Mouse (Mus musculus): ENCODE measurements at regions not wholly inside any gene's neighbourhood (a gene's known extent, or its start where the extent isn't known, plus 50 kb on each side); places are given as distances from the start of the nearest gene placed in this dataset.

- in situ Hi-C loops (cut with MboI; ENCODE audit: low sequenced_read_pairs in 2 of 2, unreplicated experiment in 2 of 2): no loop called here
- TF ChIP-seq MAFK (IDR thresholded peaks at IDR 0.05; ENCODE audit: insufficient read depth, low read depth, low read length) (no peak), HCFC1 (IDR thresholded peaks at IDR 0.05; ENCODE audit: borderline replicate concordance, insufficient read depth, low read length) (no peak)
- no peak for DNase-seq (ENCODE audit: low read depth, low spot score)
- H3K36me3 ChIP-seq (ENCODE audit: control insufficient read depth, insufficient read depth, low read length, poor library complexity, severe bottlenecking): no peaks in the 10 kb centered on the region
- H3K27ac ChIP-seq (ENCODE audit: insufficient read depth, low read depth, low read length, poor library complexity, severe bottlenecking): no peak overlapping the region
- no peaks in the 10 kb centered on the region for H3K4me1 ChIP-seq (ENCODE audit: control insufficient read depth in 2 of 2, insufficient read depth in 2 of 2, low read length in 2 of 2, poor library complexity in 1 of 2)
- no peak overlapping the region for H3K4me3 ChIP-seq (ENCODE audit: insufficient read depth in 1 of 2, low read depth in 1 of 2, low read length in 2 of 2, poor library complexity in 1 of 2, severe bottlenecking in 1 of 2)
- no peaks in the 10 kb centered on the region for H3K9me3 ChIP-seq (ENCODE audit: control insufficient read depth, insufficient read depth, low read depth, low read length)
- H3K9ac ChIP-seq (ENCODE audit: insufficient read depth, low read depth, low read length, poor library complexity, severe bottlenecking): no peak overlapping the region
Measured at GRCm38 (mm10) chr1:147084129-147084799, 589.7 kb downstream of the Brinp3 start.

GRCm38 (mm10) chr1:147125541-147125940 lies 631.0 kb downstream of the Brinp3 start:
- H3K36me3 ChIP-seq (ENCODE audit: control insufficient read depth, insufficient read depth, low read length, poor library complexity, severe bottlenecking): no peaks in the 10 kb centered on the region
- in situ Hi-C loops (cut with MboI; ENCODE audit: low sequenced_read_pairs in 2 of 2, unreplicated experiment in 2 of 2): no loop called here
- no peaks in the 10 kb centered on the region for H3K9me3 ChIP-seq (ENCODE audit: control insufficient read depth, insufficient read depth, low read depth, low read length)
- H3K4me3 ChIP-seq (ENCODE audit: insufficient read depth in 1 of 2, low read depth in 1 of 2, low read length in 2 of 2, poor library complexity in 1 of 2, severe bottlenecking in 1 of 2): no peak overlapping the region
- no peak for TF ChIP-seq CHD2 (IDR thresholded peaks at IDR 0.05; ENCODE audit: low read depth, low read length)
- TF ChIP-seq ZNF384 (IDR thresholded peaks at IDR 0.05; ENCODE audit: low read depth, low read length): no peak
- TF ChIP-seq HCFC1 (IDR thresholded peaks at IDR 0.05; ENCODE audit: borderline replicate concordance, insufficient read depth, low read length): no peak
- no peak for TF ChIP-seq ZC3H11A (IDR thresholded peaks at IDR 0.05; ENCODE audit: borderline replicate concordance, low read depth, low read length)
- no peak for TF ChIP-seq MAFK (IDR thresholded peaks at IDR 0.05; ENCODE audit: insufficient read depth, low read depth, low read length)
- H3K4me1 ChIP-seq (ENCODE audit: control insufficient read depth in 2 of 2, insufficient read depth in 2 of 2, low read length in 2 of 2, poor library complexity in 1 of 2): no peaks in the 10 kb centered on the region
- no peak for DNase-seq (ENCODE audit: low read depth, low spot score)
- H3K9ac ChIP-seq (ENCODE audit: insufficient read depth, low read depth, low read length, poor library complexity, severe bottlenecking): no peak overlapping the region
- no peak overlapping the region for H3K27ac ChIP-seq (ENCODE audit: insufficient read depth, low read depth, low read length, poor library complexity, severe bottlenecking)

- no peaks in the 10 kb centered on the region for H3K36me3 ChIP-seq (ENCODE audit: control insufficient read depth, insufficient read depth, low read length, poor library complexity, severe bottlenecking)
- no peak for DNase-seq (ENCODE audit: low read depth, low spot score)
- no peak for TF ChIP-seq ZNF384 (IDR thresholded peaks at IDR 0.05; ENCODE audit: low read depth, low read length)
- no peak for TF ChIP-seq CHD2 (IDR thresholded peaks at IDR 0.05; ENCODE audit: low read depth, low read length)
- TF ChIP-seq MAFK (IDR thresholded peaks at IDR 0.05; ENCODE audit: insufficient read depth, low read depth, low read length): no peak
- TF ChIP-seq HCFC1 (IDR thresholded peaks at IDR 0.05; ENCODE audit: borderline replicate concordance, insufficient read depth, low read length): no peak
- no peaks in the 10 kb centered on the region for H3K9me3 ChIP-seq (ENCODE audit: control insufficient read depth, insufficient read depth, low read depth, low read length)
- no peaks in the 10 kb centered on the region for H3K4me1 ChIP-seq (ENCODE audit: control insufficient read depth in 2 of 2, insufficient read depth in 2 of 2, low read length in 2 of 2, poor library complexity in 1 of 2)
- no peak overlapping the region for H3K9ac ChIP-seq (ENCODE audit: insufficient read depth, low read depth, low read length, poor library complexity, severe bottlenecking)
- in situ Hi-C loops (cut with MboI; ENCODE audit: low sequenced_read_pairs in 2 of 2, unreplicated experiment in 2 of 2): no loop called here
- H3K27ac ChIP-seq (ENCODE audit: insufficient read depth, low read depth, low read length, poor library complexity, severe bottlenecking): no peak overlapping the region
- H3K4me3 ChIP-seq (ENCODE audit: insufficient read depth in 1 of 2, low read depth in 1 of 2, low read length in 2 of 2, poor library complexity in 1 of 2, severe bottlenecking in 1 of 2): no peak overlapping the region
Measured at GRCm38 (mm10) chr1:147138176-147138575, 643.6 kb downstream of the Brinp3 start.

- Histone ChIP-seq H3K4me3 (ENCODE audit: insufficient read depth in 1 of 2, low read depth in 1 of 2, low read length in 2 of 2, poor library complexity in 1 of 2, severe bottlenecking in 1 of 2) (no peak overlapping the region), H3K9me3 (ENCODE audit: control insufficient read depth, insufficient read depth, low read depth, low read length) (no peaks in the 10 kb centered on the region), H3K27ac (ENCODE audit: insufficient read depth, low read depth, low read length, poor library complexity, severe bottlenecking) (no peak overlapping the region), H3K36me3 (ENCODE audit: control insufficient read depth, insufficient read depth, low read length, poor library complexity, severe bottlenecking) (no peaks in the 10 kb centered on the region), H3K9ac (ENCODE audit: insufficient read depth, low read depth, low read length, poor library complexity, severe bottlenecking) (no peak overlapping the region), H3K4me1 (ENCODE audit: control insufficient read depth in 2 of 2, insufficient read depth in 2 of 2, low read length in 2 of 2, poor library complexity in 1 of 2) (no peaks in the 10 kb centered on the region)
- DNase-seq (ENCODE audit: low read depth, low spot score): no peak
- TF ChIP-seq CHD2 (IDR thresholded peaks at IDR 0.05; ENCODE audit: low read depth, low read length): no peak
- TF ChIP-seq ZNF384 (IDR thresholded peaks at IDR 0.05; ENCODE audit: low read depth, low read length): no peak
- no peak for TF ChIP-seq MAFK (IDR thresholded peaks at IDR 0.05; ENCODE audit: insufficient read depth, low read depth, low read length)
- TF ChIP-seq ZC3H11A (IDR thresholded peaks at IDR 0.05; ENCODE audit: borderline replicate concordance, low read depth, low read length): no peak
- TF ChIP-seq HCFC1 (IDR thresholded peaks at IDR 0.05; ENCODE audit: borderline replicate concordance, insufficient read depth, low read length): no peak
- in situ Hi-C loops (cut with MboI; ENCODE audit: low sequenced_read_pairs in 2 of 2, unreplicated experiment in 2 of 2): no loop called here
Measured at GRCm38 (mm10) chr1:147175350-147175749, 680.8 kb downstream of the Brinp3 start.

GRCm38 (mm10) chr1:147186799-147187198 lies 692.2 kb downstream of the Brinp3 start:
- Histone ChIP-seq H3K4me3 (ENCODE audit: insufficient read depth in 1 of 2, low read depth in 1 of 2, low read length in 2 of 2, poor library complexity in 1 of 2, severe bottlenecking in 1 of 2) (no peak overlapping the region), H3K36me3 (ENCODE audit: control insufficient read depth, insufficient read depth, low read length, poor library complexity, severe bottlenecking) (no peaks in the 10 kb centered on the region), H3K27ac (ENCODE audit: insufficient read depth, low read depth, low read length, poor library complexity, severe bottlenecking) (no peak overlapping the region), H3K4me1 (ENCODE audit: control insufficient read depth in 2 of 2, insufficient read depth in 2 of 2, low read length in 2 of 2, poor library complexity in 1 of 2) (no peaks in the 10 kb centered on the region), H3K9me3 (ENCODE audit: control insufficient read depth, insufficient read depth, low read depth, low read length) (no peaks in the 10 kb centered on the region), H3K9ac (ENCODE audit: insufficient read depth, low read depth, low read length, poor library complexity, severe bottlenecking) (no peak overlapping the region)
- no peak for DNase-seq (ENCODE audit: low read depth, low spot score)
- in situ Hi-C loops (cut with MboI; ENCODE audit: low sequenced_read_pairs in 2 of 2, unreplicated experiment in 2 of 2): no loop called here
- TF ChIP-seq CHD2 (IDR thresholded peaks at IDR 0.05; ENCODE audit: low read depth, low read length): no peak
- TF ChIP-seq ZC3H11A (IDR thresholded peaks at IDR 0.05; ENCODE audit: borderline replicate concordance, low read depth, low read length): no peak
- no peak for TF ChIP-seq HCFC1 (IDR thresholded peaks at IDR 0.05; ENCODE audit: borderline replicate concordance, insufficient read depth, low read length)
- no peak for TF ChIP-seq ZNF384 (IDR thresholded peaks at IDR 0.05; ENCODE audit: low read depth, low read length)
- TF ChIP-seq MAFK (IDR thresholded peaks at IDR 0.05; ENCODE audit: insufficient read depth, low read depth, low read length): no peak

All from ES-E14 (cell line).